Comparison of ENCODE assay signal across 13 mouse cellular contexts in the genomic region with DNA sequence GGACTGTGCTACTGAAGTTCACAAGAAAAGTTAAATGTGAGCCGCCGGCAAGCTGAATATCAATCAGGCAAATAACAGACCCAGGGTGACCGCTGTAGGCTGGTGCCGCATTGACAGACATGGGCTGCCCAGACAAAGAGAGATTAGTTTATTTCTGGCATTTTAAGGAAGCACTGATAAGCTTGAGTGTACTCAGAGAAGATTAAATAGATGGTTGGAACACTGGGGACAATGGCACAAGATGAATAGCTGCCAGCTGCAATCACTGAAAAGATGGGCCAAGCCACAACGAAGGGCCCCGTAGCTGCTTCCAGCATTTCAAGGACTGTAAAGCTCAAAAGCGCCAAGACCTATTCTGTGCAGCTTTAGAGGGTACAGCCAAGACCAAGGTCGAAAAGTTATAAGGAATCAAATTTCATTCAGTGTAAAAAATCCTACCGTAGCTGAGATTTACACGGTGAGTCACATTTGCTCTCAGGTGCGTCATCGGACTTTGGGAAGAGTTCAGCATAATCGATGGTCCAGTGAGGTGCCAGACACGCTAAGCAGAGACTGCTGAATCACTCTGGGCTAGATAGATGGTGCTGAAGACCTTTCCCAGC.
DNase-seq lines count a peak whose midpoint lies in the region; ATAC-seq and TF ChIP-seq lines count a peak whose summit lies in the region.
"Had no signal": no experiment of that assay in that cellular context is flagged by ENCODE, and none has a peak within 500 bp of the region (broad histone marks: within the 10 kb centered on the region; RNA-seq: fewer than 3 reads in every experiment).

No protein-coding gene starts in this region.

- H3K27me3 ChIP-seq in forebrain, postnatal 0 days (ENCODE audit: insufficient read depth, low read length), result no peaks in the 10 kb centered on the region
- H3K27me3 ChIP-seq in midbrain, embryonic 13.5 days, result 0 out of 2 replicates have a peak, but pooled peaks cover under 1% of the 10 kb centered on the region
- H3K27me3 ChIP-seq: hindbrain, embryonic 13.5 days had no signal

- peak; percentile 23; the same call in 1 of the 2 replicates for ATAC-seq in forebrain, postnatal 0 days
- 0 out of 2 replicates have a peak, but pooled peaks have one; percentile 62 for ATAC-seq in midbrain, embryonic 13.5 days

- no peak overlapping the region for H3K9ac ChIP-seq in forebrain, postnatal 0 days
- H3K9ac ChIP-seq in midbrain, embryonic 13.5 days (replicated peaks), result no peak overlapping the region
- H3K9ac ChIP-seq: hindbrain, embryonic 13.5 days had no signal

- intact Hi-C loops in left cerebral cortex, postnatal 4 days (cut with DNase I), result no loop called here

- H3K4me3 ChIP-seq in forebrain, postnatal 0 days (ENCODE audit: low read depth, low read length), result no peak overlapping the region
- H3K4me3 ChIP-seq in midbrain, embryonic 13.5 days (replicated peaks), result no peak overlapping the region
- H3K4me3 ChIP-seq: hindbrain, embryonic 13.5 days had no signal

- peak; percentile 89 for DNase-seq in heart, adult 11 months
- no peak for DNase-seq in heart, postnatal 4 days
- peak; percentile 20 to 25 for DNase-seq in adrenal gland, adult 18-20 months (ENCODE audit: low spot score in 2 of 2)
- DNase-seq in forebrain, postnatal 0 days, result no peak
- no peak for DNase-seq in frontal cortex, adult 2 months (ENCODE audit: extremely low spot score in 1 of 2, low spot score in 1 of 2)
- no peak for DNase-seq in cerebellum, postnatal 25 days
- no peak for DNase-seq in left cerebral cortex, postnatal 4 days
- DNase-seq: kidney, postnatal 10 days; lung, postnatal 14 days; right cerebral cortex, postnatal 25 days; thymus, adult 2 months had no signal

- no peak overlapping the region for H3K4me2 ChIP-seq in forebrain, postnatal 0 days (ENCODE audit: low read depth)
- H3K4me2 ChIP-seq in midbrain, embryonic 13.5 days (replicated peaks), result no peak overlapping the region
- H3K4me2 ChIP-seq: hindbrain, embryonic 13.5 days had no signal

- no peaks in the 10 kb centered on the region for H3K36me3 ChIP-seq in forebrain, postnatal 0 days (ENCODE audit: insufficient read depth)
- H3K36me3 ChIP-seq in midbrain, embryonic 13.5 days, result no peaks in the 10 kb centered on the region
- H3K36me3 ChIP-seq: hindbrain, embryonic 13.5 days had no signal

- H3K9me3 ChIP-seq in forebrain, postnatal 0 days (ENCODE audit: low read length), result no peaks in the 10 kb centered on the region
- H3K9me3 ChIP-seq in midbrain, embryonic 13.5 days, result no peaks in the 10 kb centered on the region
- H3K9me3 ChIP-seq: hindbrain, embryonic 13.5 days had no signal

- no peaks in the 10 kb centered on the region for H3K4me1 ChIP-seq in forebrain, postnatal 0 days (ENCODE audit: insufficient read depth)
- H3K4me1 ChIP-seq in midbrain, embryonic 13.5 days (replicated peaks), result peaks cover 7% of the 10 kb centered on the region
- H3K4me1 ChIP-seq: hindbrain, embryonic 13.5 days had no signal

- H3K27ac ChIP-seq in forebrain, postnatal 0 days (ENCODE audit: low read depth, low read length), result no peak overlapping the region
- H3K27ac ChIP-seq in midbrain, embryonic 13.5 days, result no peak overlapping the region
- H3K27ac ChIP-seq: hindbrain, embryonic 13.5 days had no signal

- TF ChIP-seq CTCF in forebrain, postnatal 0 days (IDR thresholded peaks at IDR 0.05; ENCODE audit: low read depth), result no peak

- 61% methylated on average over 14 of the region's 14 CpGs for WGBS in forebrain, postnatal 0 days
- WGBS in midbrain, embryonic 13.5 days, result 51% methylated on average over 14 of the region's 14 CpGs

Comparison
In these comparisons a context has a peak if more than half of its experiments do, and no peak if none do; other contexts are left out.
1. DNase-seq: peak in heart, adult 11 months (single experiment) and adrenal gland, adult 18-20 months (2 of 2); none in heart, postnatal 4 days (single experiment), forebrain, postnatal 0 days (single experiment), frontal cortex, adult 2 months (0 of 2), cerebellum, postnatal 25 days (0 of 2) and left cerebral cortex, postnatal 4 days (single experiment).